Mouse (Mus musculus): ENCODE measurements around the gene Nedd1. TPM values are rescaled to one million over a fixed set of nuclear protein-coding genes. Genes with fewer than 3 reads are reported as not detected.

Nedd1 gene
- polyA plus RNA-seq, 1 experiment = 0.79 TPM

- Histone ChIP-seq H3K4me3 (ENCODE audit: low read depth, low read length) (no peak overlapping the region), H3K4me1 (ENCODE audit: control insufficient read depth, insufficient read depth, insufficient read length, low read length) (no peaks in the 10 kb centered on the region), H3K36me3 (ENCODE audit: control insufficient read depth, insufficient read depth, low read length) (no peaks in the 10 kb centered on the region), H3K27me3 (ENCODE audit: control insufficient read depth, insufficient read depth, low read length) (no peaks in the 10 kb centered on the region), H3K27ac (ENCODE audit: insufficient read depth, low read depth, low read length) (no peak overlapping the region)
- WGBS = 88% methylated on average over 4 of the region's 4 CpGs
- no peak for TF ChIP-seq CTCF (IDR thresholded peaks at IDR 0.05; ENCODE audit: extremely low read depth, insufficient read length, insufficient replicate concordance, low read depth, low read length)
Measured at GRCm38 (mm10) chr10:92671906-92672305, 50.3 kb downstream of the Nedd1 start.

GRCm38 (mm10) chr10:92665287-92665686, 56.9 kb downstream of the Nedd1 start:
- Histone ChIP-seq H3K4me3 (ENCODE audit: low read depth, low read length) (no peak overlapping the region), H3K36me3 (ENCODE audit: control insufficient read depth, insufficient read depth, low read length) (no peaks in the 10 kb centered on the region), H3K27me3 (ENCODE audit: control insufficient read depth, insufficient read depth, low read length) (no peaks in the 10 kb centered on the region), H3K27ac (ENCODE audit: insufficient read depth, low read depth, low read length) (no peak overlapping the region), H3K4me1 (ENCODE audit: control insufficient read depth, insufficient read depth, insufficient read length, low read length) (no peaks in the 10 kb centered on the region)
- no peak for TF ChIP-seq POLR2A (IDR thresholded peaks at IDR 0.05; ENCODE audit: low read depth, low read length)
- WGBS = 78% methylated on average over 5 of the region's 5 CpGs

- Histone ChIP-seq H3K4me3 (ENCODE audit: low read depth, low read length) (no peak overlapping the region), H3K27me3 (ENCODE audit: control insufficient read depth, insufficient read depth, low read length) (no peaks in the 10 kb centered on the region), H3K4me1 (ENCODE audit: control insufficient read depth, insufficient read depth, insufficient read length, low read length) (no peaks in the 10 kb centered on the region), H3K27ac (ENCODE audit: insufficient read depth, low read depth, low read length) (no peak overlapping the region), H3K36me3 (ENCODE audit: control insufficient read depth, insufficient read depth, low read length) (no peaks in the 10 kb centered on the region)
- no peak for TF ChIP-seq CTCF (IDR thresholded peaks at IDR 0.05; ENCODE audit: extremely low read depth, insufficient read length, insufficient replicate concordance, low read depth, low read length)
- no peak for TF ChIP-seq POLR2A (IDR thresholded peaks at IDR 0.05; ENCODE audit: low read depth, low read length)
- 70% methylated on average over 4 of the region's 4 CpGs for WGBS
Measured at GRCm38 (mm10) chr10:92653266-92653665, 69.0 kb downstream of the Nedd1 start.

GRCm38 (mm10) chr10:92652399-92652920, 69.8 kb downstream of the Nedd1 start:
- 28% methylated on average over 3 of the region's 3 CpGs for WGBS

GRCm38 (mm10) chr10:92651266-92651665, 71.0 kb downstream of the Nedd1 start:
- no peaks in the 10 kb centered on the region for H3K36me3 ChIP-seq (ENCODE audit: control insufficient read depth, insufficient read depth, low read length)
- no peaks in the 10 kb centered on the region for H3K27me3 ChIP-seq (ENCODE audit: control insufficient read depth, insufficient read depth, low read length)
- no peak overlapping the region for H3K27ac ChIP-seq (ENCODE audit: insufficient read depth, low read depth, low read length)
- no peaks in the 10 kb centered on the region for H3K4me1 ChIP-seq (ENCODE audit: control insufficient read depth, insufficient read depth, insufficient read length, low read length)
- WGBS = 92% methylated on average over 3 of the region's 3 CpGs
- TF ChIP-seq CTCF (IDR thresholded peaks at IDR 0.05; ENCODE audit: extremely low read depth, insufficient read length, insufficient replicate concordance, low read depth, low read length) = no peak
- TF ChIP-seq POLR2A (IDR thresholded peaks at IDR 0.05; ENCODE audit: low read depth, low read length) = no peak
- no peak overlapping the region for H3K4me3 ChIP-seq (ENCODE audit: low read depth, low read length)

More at GRCm38 (mm10) chr10:92652399-92652920, 69.8 kb downstream of the Nedd1 start:
- no peak for TF ChIP-seq CTCF (IDR thresholded peaks at IDR 0.05; ENCODE audit: extremely low read depth, insufficient read length, insufficient replicate concordance, low read depth, low read length)
- TF ChIP-seq POLR2A (IDR thresholded peaks at IDR 0.05; ENCODE audit: low read depth, low read length) = no peak
- Histone ChIP-seq H3K27ac (ENCODE audit: insufficient read depth, low read depth, low read length) (no peak overlapping the region), H3K4me1 (ENCODE audit: control insufficient read depth, insufficient read depth, insufficient read length, low read length) (no peaks in the 10 kb centered on the region), H3K36me3 (ENCODE audit: control insufficient read depth, insufficient read depth, low read length) (no peaks in the 10 kb centered on the region), H3K4me3 (ENCODE audit: low read depth, low read length) (no peak overlapping the region), H3K27me3 (ENCODE audit: control insufficient read depth, insufficient read depth, low read length) (no peaks in the 10 kb centered on the region)

GRCm38 (mm10) chr10:92649096-92649495, 73.1 kb downstream of the Nedd1 start:
- no peak for TF ChIP-seq POLR2A (IDR thresholded peaks at IDR 0.05; ENCODE audit: low read depth, low read length)
- TF ChIP-seq CTCF (IDR thresholded peaks at IDR 0.05; ENCODE audit: extremely low read depth, insufficient read length, insufficient replicate concordance, low read depth, low read length) = no peak
- no peaks in the 10 kb centered on the region for H3K36me3 ChIP-seq (ENCODE audit: control insufficient read depth, insufficient read depth, low read length)
- 76% methylated on average over 8 of the region's 8 CpGs for WGBS
- H3K27ac ChIP-seq (ENCODE audit: insufficient read depth, low read depth, low read length) = no peak overlapping the region
- H3K4me1 ChIP-seq (ENCODE audit: control insufficient read depth, insufficient read depth, insufficient read length, low read length) = no peaks in the 10 kb centered on the region
- H3K27me3 ChIP-seq (ENCODE audit: control insufficient read depth, insufficient read depth, low read length) = no peaks in the 10 kb centered on the region
- H3K4me3 ChIP-seq (ENCODE audit: low read depth, low read length) = no peak overlapping the region

- Histone ChIP-seq H3K4me3 (ENCODE audit: low read depth, low read length) (no peak overlapping the region), H3K4me1 (ENCODE audit: control insufficient read depth, insufficient read depth, insufficient read length, low read length) (no peaks in the 10 kb centered on the region), H3K27me3 (ENCODE audit: control insufficient read depth, insufficient read depth, low read length) (no peaks in the 10 kb centered on the region), H3K36me3 (ENCODE audit: control insufficient read depth, insufficient read depth, low read length) (no peaks in the 10 kb centered on the region), H3K27ac (ENCODE audit: insufficient read depth, low read depth, low read length) (no peak overlapping the region)
- TF ChIP-seq POLR2A (IDR thresholded peaks at IDR 0.05; ENCODE audit: low read depth, low read length) = no peak
- TF ChIP-seq CTCF (IDR thresholded peaks at IDR 0.05; ENCODE audit: extremely low read depth, insufficient read length, insufficient replicate concordance, low read depth, low read length) = no peak
- 75% methylated on average over 2 of the region's 2 CpGs for WGBS
Measured at GRCm38 (mm10) chr10:92647691-92648090, 74.5 kb downstream of the Nedd1 start.

GRCm38 (mm10) chr10:92643995-92644394, 78.2 kb downstream of the Nedd1 start:
- Histone ChIP-seq H3K27me3 (ENCODE audit: control insufficient read depth, insufficient read depth, low read length) (no peaks in the 10 kb centered on the region), H3K27ac (ENCODE audit: insufficient read depth, low read depth, low read length) (no peak overlapping the region), H3K4me1 (ENCODE audit: control insufficient read depth, insufficient read depth, insufficient read length, low read length) (no peaks in the 10 kb centered on the region), H3K36me3 (ENCODE audit: control insufficient read depth, insufficient read depth, low read length) (no peaks in the 10 kb centered on the region), H3K4me3 (ENCODE audit: low read depth, low read length) (no peak overlapping the region)
- TF ChIP-seq CTCF (IDR thresholded peaks at IDR 0.05; ENCODE audit: extremely low read depth, insufficient read length, insufficient replicate concordance, low read depth, low read length) = no peak
- TF ChIP-seq POLR2A (IDR thresholded peaks at IDR 0.05; ENCODE audit: low read depth, low read length) = no peak
- 78% methylated on average over 8 of the region's 8 CpGs for WGBS

Measured in small intestine, adult 2 months (tissue).